Mouse (Mus musculus): ENCODE measurements around the gene Dram1. TPM values are rescaled to one million over a fixed set of nuclear protein-coding genes. Genes with fewer than 3 reads are reported as not detected.

Dram1 gene
- polyA plus RNA-seq, 1 experiment from 2014 or later: 3.8 TPM

GRCm38 (mm10) chr10:88330695-88331094 is 48.2 kb downstream of the Dram1 start:
- Histone ChIP-seq H3K9me3 (no peaks in the 10 kb centered on the region), H3K4me3 (replicated peaks) (no peak overlapping the region), H3K27me3 (replicated peaks) (no peaks in the 10 kb centered on the region), H3K9ac (no peak overlapping the region), H3K36me3 (no peaks in the 10 kb centered on the region), H3K4me1 (replicated peaks) (no peaks in the 10 kb centered on the region), H3K4me2 (replicated peaks) (no peak overlapping the region), H3K27ac (no peak overlapping the region)
- WGBS: 24% methylated on average over 5 of the region's 5 CpGs
- ATAC-seq: no peak

- H3K9me3 ChIP-seq: no peaks in the 10 kb centered on the region
- H3K27me3 ChIP-seq (replicated peaks): no peaks in the 10 kb centered on the region
- H3K36me3 ChIP-seq: no peaks in the 10 kb centered on the region
- H3K27ac ChIP-seq: no peak overlapping the region
- H3K9ac ChIP-seq: no peak overlapping the region
- no peak for ATAC-seq
- 65% methylated on average over 4 of the region's 4 CpGs for WGBS
- H3K4me1 ChIP-seq (replicated peaks): no peaks in the 10 kb centered on the region
- H3K4me3 ChIP-seq (replicated peaks): no peak overlapping the region
- no peak overlapping the region for H3K4me2 ChIP-seq (replicated peaks)
Measured at GRCm38 (mm10) chr10:88328056-88328450, 50.8 kb downstream of the Dram1 start.

- WGBS: 48% methylated on average over 11 of the region's 11 CpGs
- Histone ChIP-seq H3K9me3 (no peaks in the 10 kb centered on the region), H3K4me3 (replicated peaks) (no peak overlapping the region), H3K27me3 (replicated peaks) (no peaks in the 10 kb centered on the region), H3K27ac (no peak overlapping the region), H3K4me2 (replicated peaks) (0 out of 2 replicates have a peak overlapping the region, but pooled peaks have one; percentile 21), H3K4me1 (replicated peaks) (no peaks in the 10 kb centered on the region), H3K36me3 (no peaks in the 10 kb centered on the region), H3K9ac (no peak overlapping the region)
- ATAC-seq: peak; percentile 71
Measured at GRCm38 (mm10) chr10:88327160-88328055, 51.5 kb downstream of the Dram1 start.

- H3K9me3 ChIP-seq: no peaks in the 10 kb centered on the region
- no peak overlapping the region for H3K4me3 ChIP-seq (replicated peaks)
- no peak overlapping the region for H3K9ac ChIP-seq
- H3K27ac ChIP-seq: no peak overlapping the region
- H3K27me3 ChIP-seq (replicated peaks): no peaks in the 10 kb centered on the region
- 81% methylated on average over 5 of the region's 5 CpGs for WGBS
- H3K36me3 ChIP-seq: no peaks in the 10 kb centered on the region
- ATAC-seq: no peak
- no peaks in the 10 kb centered on the region for H3K4me1 ChIP-seq (replicated peaks)
- no peak overlapping the region for H3K4me2 ChIP-seq (replicated peaks)
Measured at GRCm38 (mm10) chr10:88321739-88322138, 57.1 kb downstream of the Dram1 start.

DNA sequence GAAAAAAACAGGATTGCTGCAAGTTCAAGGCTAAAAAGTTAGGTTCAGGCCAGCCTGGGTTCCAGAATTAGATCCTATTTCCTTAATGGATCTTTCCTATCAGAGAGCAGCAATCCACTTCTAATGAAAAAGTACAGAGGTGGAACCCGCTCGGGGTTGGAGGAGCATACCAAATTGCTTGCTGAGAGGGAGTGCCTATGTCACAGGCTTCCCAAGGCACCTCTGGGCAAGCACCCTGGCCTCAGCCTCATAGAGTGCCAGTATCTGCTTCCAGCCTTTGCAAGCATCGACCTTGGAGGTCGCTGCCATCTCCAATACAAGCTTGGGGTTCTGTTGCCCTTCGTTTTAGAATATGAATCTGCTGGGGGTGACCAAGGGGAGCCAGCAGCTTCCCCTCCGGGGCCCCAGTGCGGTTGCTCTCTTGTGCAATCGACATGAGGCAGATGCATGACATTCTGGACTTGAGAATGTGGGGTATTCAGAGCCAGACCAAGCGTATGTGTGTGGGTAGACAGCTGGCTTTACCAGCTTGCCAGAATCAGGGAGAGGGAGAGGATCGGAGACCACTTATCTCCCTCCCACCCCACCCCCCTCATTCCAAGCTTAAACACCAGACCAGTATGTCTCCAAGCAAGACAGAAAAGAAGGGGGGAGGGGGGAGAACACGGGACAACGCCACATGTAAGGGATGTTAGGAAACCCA is 58.0 kb downstream of the Dram1 start:
- peak; percentile 78 for ATAC-seq
- Histone ChIP-seq H3K27me3 (replicated peaks) (no peaks in the 10 kb centered on the region), H3K9ac (no peak overlapping the region), H3K36me3 (no peaks in the 10 kb centered on the region), H3K4me3 (replicated peaks) (no peak overlapping the region), H3K9me3 (no peaks in the 10 kb centered on the region), H3K4me2 (replicated peaks) (no peak overlapping the region), H3K27ac (peak overlapping the region; percentile 54; the same call in 1 of the 2 replicates), H3K4me1 (replicated peaks) (no peaks in the 10 kb centered on the region)
- 47% methylated on average over 12 of the region's 12 CpGs for WGBS

DNA sequence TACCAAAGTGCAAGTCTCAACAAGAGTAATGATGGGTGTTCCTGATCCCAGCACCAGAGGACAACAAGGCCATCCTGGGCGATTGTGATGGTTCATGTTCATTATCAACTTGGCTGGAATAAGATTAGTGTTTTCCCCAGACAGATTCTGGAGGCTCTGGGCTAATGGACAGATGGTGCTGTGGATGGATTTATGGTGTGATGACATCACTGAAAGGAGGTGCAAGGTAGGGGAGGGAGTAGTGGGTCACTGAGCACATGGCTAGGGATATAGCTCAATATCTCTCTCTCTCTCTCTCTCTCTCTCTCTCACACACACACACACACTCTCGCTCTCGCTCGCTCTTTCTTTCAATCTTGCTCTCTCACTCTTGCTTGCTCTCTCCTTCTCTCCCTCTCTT is 60.7 kb downstream of the Dram1 start:
- no peak overlapping the region for H3K4me2 ChIP-seq (replicated peaks)
- H3K27ac ChIP-seq: no peak overlapping the region
- H3K36me3 ChIP-seq: no peaks in the 10 kb centered on the region
- no peak for ATAC-seq
- 88% methylated on average over 4 of the region's 4 CpGs for WGBS
- H3K4me1 ChIP-seq (replicated peaks): no peaks in the 10 kb centered on the region
- H3K27me3 ChIP-seq (replicated peaks): no peaks in the 10 kb centered on the region
- no peak overlapping the region for H3K4me3 ChIP-seq (replicated peaks)
- H3K9me3 ChIP-seq: no peaks in the 10 kb centered on the region
- H3K9ac ChIP-seq: no peak overlapping the region

- no peaks in the 10 kb centered on the region for H3K36me3 ChIP-seq
- no peak for ATAC-seq
- no peak overlapping the region for H3K4me2 ChIP-seq (replicated peaks)
- H3K4me1 ChIP-seq (replicated peaks): no peaks in the 10 kb centered on the region
- H3K27me3 ChIP-seq (replicated peaks): no peaks in the 10 kb centered on the region
- no peak overlapping the region for H3K4me3 ChIP-seq (replicated peaks)
- WGBS: 81% methylated on average over 5 of the region's 5 CpGs
- H3K9ac ChIP-seq: no peak overlapping the region
- H3K27ac ChIP-seq: no peak overlapping the region
- H3K9me3 ChIP-seq: no peaks in the 10 kb centered on the region
Measured at GRCm38 (mm10) chr10:88317151-88317550, 61.7 kb downstream of the Dram1 start.

DNA sequence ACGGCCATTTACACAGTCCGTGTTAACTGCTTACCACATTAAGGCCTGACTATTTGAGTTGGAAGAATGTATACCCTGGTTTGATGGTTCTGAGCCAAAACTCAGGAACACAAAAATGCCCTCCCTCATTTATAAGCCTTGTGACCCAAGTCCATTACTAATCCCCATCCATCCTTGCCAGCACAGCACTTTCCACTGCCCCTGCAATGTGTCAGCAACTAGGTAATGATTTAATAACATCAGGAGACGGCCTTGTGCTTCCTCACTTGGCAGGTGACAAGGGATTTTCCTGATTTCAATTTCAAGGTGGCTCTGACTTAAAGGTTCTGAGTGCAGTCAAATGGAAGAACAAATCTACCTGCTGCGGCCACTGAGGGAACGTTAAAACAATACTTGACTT is 64.0 kb downstream of the Dram1 start:
- Histone ChIP-seq H3K27ac (no peak overlapping the region), H3K4me3 (replicated peaks) (no peak overlapping the region), H3K9ac (no peak overlapping the region), H3K4me1 (replicated peaks) (no peaks in the 10 kb centered on the region), H3K36me3 (no peaks in the 10 kb centered on the region), H3K27me3 (replicated peaks) (no peaks in the 10 kb centered on the region), H3K4me2 (replicated peaks) (no peak overlapping the region), H3K9me3 (no peaks in the 10 kb centered on the region)
- no peak for ATAC-seq
- 90% methylated on average over 5 of the region's 5 CpGs for WGBS

DNA sequence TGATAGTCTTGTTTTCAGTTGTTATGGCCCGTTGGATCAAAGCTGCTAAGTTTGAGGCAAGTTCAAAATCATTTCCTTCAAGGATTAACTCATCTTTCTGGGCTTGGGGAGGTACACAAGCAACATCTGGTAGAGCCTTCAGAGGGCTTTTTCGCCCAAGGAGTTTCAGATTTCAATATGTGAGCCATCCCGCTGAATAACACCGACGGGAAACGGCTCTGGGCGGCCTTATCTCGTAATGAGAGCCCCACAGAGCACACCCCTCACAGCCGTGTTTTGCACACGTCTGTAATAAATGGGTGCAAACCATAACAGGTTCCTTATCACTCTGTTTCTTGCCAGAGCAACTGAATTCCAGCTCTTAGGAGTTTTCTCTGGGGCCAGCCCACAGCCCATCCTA is 69.0 kb downstream of the Dram1 start:
- Histone ChIP-seq H3K4me2 (replicated peaks) (no peak overlapping the region), H3K27ac (no peak overlapping the region), H3K27me3 (replicated peaks) (no peaks in the 10 kb centered on the region), H3K9me3 (no peaks in the 10 kb centered on the region), H3K4me3 (replicated peaks) (no peak overlapping the region), H3K4me1 (replicated peaks) (no peaks in the 10 kb centered on the region), H3K9ac (no peak overlapping the region), H3K36me3 (no peaks in the 10 kb centered on the region)
- 75% methylated on average over 10 of the region's 10 CpGs for WGBS
- no peak for ATAC-seq

- ATAC-seq: no peak
- no peak overlapping the region for H3K9ac ChIP-seq
- no peaks in the 10 kb centered on the region for H3K4me1 ChIP-seq (replicated peaks)
- H3K4me3 ChIP-seq (replicated peaks): no peak overlapping the region
- no peak overlapping the region for H3K4me2 ChIP-seq (replicated peaks)
- no peak overlapping the region for H3K27ac ChIP-seq
- WGBS: 96% methylated on average over 3 of the region's 3 CpGs
- no peaks in the 10 kb centered on the region for H3K36me3 ChIP-seq
- H3K27me3 ChIP-seq (replicated peaks): no peaks in the 10 kb centered on the region
- no peaks in the 10 kb centered on the region for H3K9me3 ChIP-seq
Measured at GRCm38 (mm10) chr10:88306235-88306634, 72.6 kb downstream of the Dram1 start.

DNA sequence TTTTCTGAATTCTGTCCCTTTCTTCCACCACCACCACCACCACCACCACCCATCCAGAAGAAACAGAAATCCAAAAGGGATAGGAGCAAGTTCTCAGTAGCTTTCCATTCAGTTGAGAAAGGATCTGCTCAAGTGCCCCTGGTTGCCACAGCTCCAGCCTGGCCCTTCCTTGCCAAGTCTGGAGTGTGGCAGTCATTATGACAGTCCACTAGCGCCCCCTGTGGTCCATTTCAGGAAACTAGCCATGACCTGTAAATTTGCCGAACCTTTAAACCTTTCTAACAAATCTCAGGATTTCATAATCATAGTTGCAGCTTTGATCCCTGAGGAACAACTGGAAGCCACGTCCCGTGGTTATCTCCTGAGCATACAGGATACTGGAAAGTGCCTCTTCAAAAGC is 74.6 kb downstream of the Dram1 start:
- WGBS: 6% methylated on average over 4 of the region's 4 CpGs
- no peak overlapping the region for H3K27ac ChIP-seq
- H3K36me3 ChIP-seq: no peaks in the 10 kb centered on the region
- no peaks in the 10 kb centered on the region for H3K4me1 ChIP-seq (replicated peaks)
- H3K4me3 ChIP-seq (replicated peaks): no peak overlapping the region
- H3K9ac ChIP-seq: no peak overlapping the region
- H3K27me3 ChIP-seq (replicated peaks): no peaks in the 10 kb centered on the region
- H3K4me2 ChIP-seq (replicated peaks): no peak overlapping the region
- ATAC-seq: peak; percentile 69
- no peaks in the 10 kb centered on the region for H3K9me3 ChIP-seq

- no peak overlapping the region for H3K4me3 ChIP-seq (replicated peaks)
- H3K27ac ChIP-seq: no peak overlapping the region
- no peak for ATAC-seq
- H3K27me3 ChIP-seq (replicated peaks): no peaks in the 10 kb centered on the region
- H3K36me3 ChIP-seq: no peaks in the 10 kb centered on the region
- no peak overlapping the region for H3K4me2 ChIP-seq (replicated peaks)
- no peaks in the 10 kb centered on the region for H3K9me3 ChIP-seq
- no peaks in the 10 kb centered on the region for H3K4me1 ChIP-seq (replicated peaks)
- H3K9ac ChIP-seq: no peak overlapping the region
- 56% methylated on average over 11 of the region's 11 CpGs for WGBS
Measured at GRCm38 (mm10) chr10:88303079-88303478, 75.8 kb downstream of the Dram1 start.

All from intestine, embryonic 15.5 days (tissue).